Mouse (Mus musculus) liver, postnatal 0 days (tissue): ENCODE measurements around the gene Olfr517.

ENCODE experiments used
- CTCF ChIP-seq: sonication (generic); IDR thresholded peaks from 2 replicates; pipeline ENCODE4 v1.5.1; 2016; ENCODE audit warnings: antibody characterized with exemption, low read depth
- EP300 ChIP-seq: IDR thresholded peaks from 2 replicates; pipeline ENCODE4 v1.6.1; 2016; ENCODE audit warnings: antibody characterized with exemption, low read depth, mild to moderate bottlenecking

GRCm38 (mm10) chr7:108903969-108904368 is 31.8 kb upstream of the Olfr517 start:
- no peak for TF ChIP-seq CTCF
- no peak for TF ChIP-seq EP300
